32 mouse cellular contexts compared by ENCODE assay signal in the genomic region with DNA sequence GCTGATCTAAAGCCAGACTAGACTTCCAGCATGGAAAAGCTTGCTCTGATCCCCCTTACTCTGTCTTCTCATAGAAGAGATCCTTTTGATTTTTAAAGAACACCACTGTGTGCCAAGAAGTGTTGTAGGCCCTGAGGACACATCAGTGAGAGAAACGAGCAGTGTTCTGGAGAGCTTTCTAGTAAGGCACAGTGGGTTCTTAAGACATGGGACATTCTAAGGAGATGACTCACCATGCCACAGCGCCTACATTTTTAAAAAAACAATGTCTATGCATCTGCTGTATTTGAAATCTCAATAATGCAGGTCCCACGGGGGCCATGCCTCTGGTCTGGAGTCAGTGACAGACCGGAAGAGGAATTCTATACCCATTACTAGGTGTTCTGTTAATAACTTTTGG. TPM values are rescaled to one million over a fixed set of nuclear protein-coding genes. Genes with fewer than 3 reads are reported as not detected.
DNase-seq lines count a peak whose midpoint lies in the region; ATAC-seq and TF ChIP-seq lines count a peak whose summit lies in the region.
"Had no signal": no experiment of that assay in that cellular context is flagged by ENCODE, and none has a peak within 500 bp of the region (broad histone marks: within the 10 kb centered on the region; RNA-seq: fewer than 3 reads in every experiment).

No protein-coding gene starts in this region.

- no peaks in the 10 kb centered on the region for H3K4me1 ChIP-seq in midbrain, postnatal 0 days (ENCODE audit: insufficient read depth, low read length)
- no peaks in the 10 kb centered on the region for H3K4me1 ChIP-seq in midbrain, embryonic 13.5 days (replicated peaks)
- H3K4me1 ChIP-seq: heart, embryonic 10.5 days; heart, embryonic 13.5 days; hindbrain, embryonic 12.5 days; hindbrain, embryonic 15.5 days had no signal

- ATAC-seq in midbrain, postnatal 0 days (ENCODE audit: low FRiP score), result no peak
- no peak for ATAC-seq in midbrain, embryonic 13.5 days
- ATAC-seq: forebrain, embryonic 14.5 days; forebrain, postnatal 0 days; intestine, postnatal 0 days; Patski had no signal

- 89% methylated on average over 4 of the region's 4 CpGs for WGBS in midbrain, postnatal 0 days
- 91% methylated on average over 4 of the region's 4 CpGs for WGBS in midbrain, embryonic 13.5 days

- no peak overlapping the region for H3K4me3 ChIP-seq in midbrain, postnatal 0 days (ENCODE audit: low read depth, low read length)
- no peak overlapping the region for H3K4me3 ChIP-seq in midbrain, embryonic 13.5 days (replicated peaks)
- H3K4me3 ChIP-seq: heart, adult 2 months; heart, embryonic 10.5 days; heart, embryonic 13.5 days; hindbrain, embryonic 12.5 days; hindbrain, embryonic 15.5 days had no signal

- H3K4me2 ChIP-seq in midbrain, postnatal 0 days (ENCODE audit: low read depth, low read length, poor library complexity, severe bottlenecking), result no peak overlapping the region
- no peak overlapping the region for H3K4me2 ChIP-seq in midbrain, embryonic 13.5 days (replicated peaks)
- H3K4me2 ChIP-seq: heart, embryonic 13.5 days; hindbrain, embryonic 12.5 days; hindbrain, embryonic 15.5 days had no signal

- no peaks in the 10 kb centered on the region for H3K9me3 ChIP-seq in midbrain, postnatal 0 days (ENCODE audit: low read length)
- no peaks in the 10 kb centered on the region for H3K9me3 ChIP-seq in midbrain, embryonic 13.5 days
- H3K9me3 ChIP-seq: heart, embryonic 10.5 days; heart, embryonic 13.5 days; hindbrain, embryonic 12.5 days; hindbrain, embryonic 15.5 days had no signal

- no peak overlapping the region for H3K9ac ChIP-seq in midbrain, postnatal 0 days (replicated peaks; ENCODE audit: low read length, poor library complexity, severe bottlenecking)
- no peak overlapping the region for H3K9ac ChIP-seq in midbrain, embryonic 13.5 days (replicated peaks)
- H3K9ac ChIP-seq: forebrain, postnatal 0 days; heart, embryonic 13.5 days; hindbrain, embryonic 12.5 days; hindbrain, embryonic 15.5 days had no signal

- H3K36me3 ChIP-seq in midbrain, postnatal 0 days (ENCODE audit: insufficient read depth, low read length), result no peaks in the 10 kb centered on the region
- H3K36me3 ChIP-seq in midbrain, embryonic 13.5 days, result no peaks in the 10 kb centered on the region
- H3K36me3 ChIP-seq: heart, embryonic 10.5 days; heart, embryonic 13.5 days; hindbrain, embryonic 12.5 days; hindbrain, embryonic 15.5 days had no signal

- H3K27ac ChIP-seq in midbrain, postnatal 0 days (ENCODE audit: low read depth, low read length), result no peak overlapping the region
- H3K27ac ChIP-seq in midbrain, embryonic 13.5 days, result no peak overlapping the region
- H3K27ac ChIP-seq: heart, adult 2 months; heart, embryonic 10.5 days; heart, embryonic 13.5 days; hindbrain, embryonic 12.5 days; hindbrain, embryonic 15.5 days had no signal

- peak; percentile 44 for DNase-seq in heart, adult 11 months
- DNase-seq in heart, postnatal 36 days, result no peak
- DNase-seq in 3134 (ENCODE audit: extremely low read depth, insufficient read length, low spot score) (peak; percentile 14), NIH3T3 (ENCODE audit: low read depth) (peak; percentile 25)
- DNase-seq in fat pad, adult 2 months (ENCODE audit: extremely low read depth, low read depth, low spot score), result peak; percentile 46
- no peak for DNase-seq in midbrain, postnatal 0 days (ENCODE audit: low spot score)
- DNase-seq in spleen, adult 18-20 months, result no peak
- DNase-seq: adrenal gland, adult 2 months; adrenal gland, postnatal 14 days; cerebellum, adult 18-20 months; cerebellum, adult 9-10 months; cerebellum, postnatal 14 days; forebrain, postnatal 0 days; gastrocnemius, postnatal 10 days; heart, adult 2 months; heart, postnatal 14 days had no signal

- intact Hi-C loops in heart, postnatal 36 days (cut with DNase I), result no loop called here

- TF ChIP-seq CTCF in midbrain, postnatal 0 days (IDR thresholded peaks at IDR 0.05), result no peak

- H3K27me3 ChIP-seq in midbrain, postnatal 0 days (ENCODE audit: insufficient read depth, low read length), result no peaks in the 10 kb centered on the region
- no peaks in the 10 kb centered on the region for H3K27me3 ChIP-seq in midbrain, embryonic 13.5 days
- H3K27me3 ChIP-seq: heart, embryonic 13.5 days; hindbrain, embryonic 12.5 days; hindbrain, embryonic 15.5 days had no signal

RNA-seq across cellular contexts. Expression of a gene that starts 24.1 kb away (rescaled TPM):
- not detected for total RNA-seq in heart, postnatal 36 days (2021)
- total RNA-seq in midbrain, postnatal 0 days (2014; rRNA removed), result not detected in 2 replicates
- 0.38 TPM in 1 of 2 replicates, not detected in the other for polyA plus RNA-seq in midbrain, postnatal 0 days (2015; fragmentation: Nextera tagmentation; extraction: Ambion mirVana)
- polyA plus RNA-seq in midbrain, embryonic 13.5 days (2015; fragmentation: Nextera tagmentation; extraction: Ambion mirVana), result 3.1 and 5.5 TPM in 2 replicates
- total RNA-seq: adrenal gland, adult 2 months; ES-E14; forebrain, postnatal 0 days; gastrocnemius, postnatal 10 days; gastrocnemius, postnatal 4 days; heart, adult 2 months; heart, postnatal 14 days; hematopoietic stem cell, adult 5-6 weeks had no signal
- polyA plus RNA-seq: adrenal gland, adult 2 months; embryonic facial prominence, embryonic 11.5 days; embryonic facial prominence, embryonic 14.5 days; forebrain, embryonic 11.5 days; hindbrain, embryonic 12.5 days; Patski had no signal

RNA-seq across cellular contexts. Expression of a gene that starts 52.3 kb away (rescaled TPM):
- not detected for total RNA-seq in heart, postnatal 36 days (2021)
- total RNA-seq in midbrain, postnatal 0 days (2014; rRNA removed), result not detected in 2 replicates
- polyA plus RNA-seq in midbrain, postnatal 0 days (2015; fragmentation: Nextera tagmentation; extraction: Ambion mirVana), result 0.17 and 0.48 TPM in 2 replicates
- not detected in 2 replicates for polyA plus RNA-seq in midbrain, embryonic 13.5 days (2015; fragmentation: Nextera tagmentation; extraction: Ambion mirVana)
- total RNA-seq: adrenal gland, postnatal 14 days; gastrocnemius, postnatal 10 days; gastrocnemius, postnatal 4 days; heart, adult 2 months; heart, postnatal 14 days; hematopoietic stem cell, adult 5-6 weeks had no signal
- polyA plus RNA-seq: embryonic facial prominence, embryonic 11.5 days; embryonic facial prominence, embryonic 14.5 days; forebrain, embryonic 11.5 days; heart, adult 2 months; heart, embryonic 10.5 days; heart, embryonic 13.5 days; heart, embryonic 16.5 days; intestine, postnatal 0 days; Patski had no signal

RNA-seq across cellular contexts. Expression of a gene that starts 55.0 kb away (rescaled TPM):
- not detected for total RNA-seq in heart, postnatal 36 days (2021)
- total RNA-seq in midbrain, postnatal 0 days (2014; rRNA removed), result 0.27 TPM in 1 of 2 replicates, not detected in the other
- polyA plus RNA-seq in midbrain, postnatal 0 days (2015; fragmentation: Nextera tagmentation; extraction: Ambion mirVana), result not detected in 2 replicates
- 0.09 TPM in 1 of 2 replicates, not detected in the other for polyA plus RNA-seq in midbrain, embryonic 13.5 days (2015; fragmentation: Nextera tagmentation; extraction: Ambion mirVana)
- total RNA-seq: adrenal gland, adult 2 months; adrenal gland, postnatal 14 days; forebrain, postnatal 0 days; gastrocnemius, adult 18-20 months; gastrocnemius, postnatal 10 days; gastrocnemius, postnatal 4 days; heart, adult 2 months; heart, postnatal 14 days; hematopoietic stem cell, adult 5-6 weeks had no signal
- polyA plus RNA-seq: adrenal gland, adult 2 months; embryonic facial prominence, embryonic 11.5 days; embryonic facial prominence, embryonic 14.5 days; forebrain, embryonic 11.5 days; forebrain, postnatal 0 days; heart, adult 2 months; hindbrain, embryonic 12.5 days; hindbrain, embryonic 15.5 days; Patski had no signal

Comparison
In these comparisons a context has a peak if more than half of its experiments do, and no peak if none do; other contexts are left out.
1. DNase-seq: peak in heart, adult 11 months (single experiment), 3134 (single experiment), NIH3T3 (single experiment) and fat pad, adult 2 months (single experiment); none in heart, postnatal 36 days (0 of 2), midbrain, postnatal 0 days (single experiment) and spleen, adult 18-20 months (0 of 2).